Mouse (Mus musculus) lung, postnatal 0 days (tissue): ENCODE measurements around the gene Pak1.

Source experiments
- CTCF ChIP-seq: IDR thresholded peaks from 2 replicates; pipeline ENCODE4 v1.5.1; 2016; ENCODE audit warnings: antibody characterized with exemption, mild to moderate bottlenecking
- EP300 ChIP-seq: IDR thresholded peaks from 2 replicates; pipeline ENCODE4 v1.6.1; 2016; ENCODE audit warnings: antibody characterized with exemption, mild to moderate bottlenecking, control low read depth

- TF ChIP-seq CTCF (no peak), EP300 (no peak)
Observed at GRCm38 (mm10) chr7:97803116-97803515, 14.8 kb downstream of the Pak1 start.
